Mouse (Mus musculus): ENCODE data around the gene Aimp1. TPM values are rescaled to one million over a fixed set of nuclear protein-coding genes. Genes with fewer than 3 reads are reported as not detected.

The Aimp1 gene
- total and polyA plus RNA-seq, 2 experiments from 2014 or later: 25.8 to 57.4 TPM

GRCm38 (mm10) chr3:132646814-132647213 is 37.4 kb downstream of the Aimp1 start:
- Histone ChIP-seq H3K27me3 (ENCODE audit: insufficient read depth, low read length) (no peaks in the 10 kb centered on the region), H3K36me3 (ENCODE audit: insufficient read depth, low read length) (no peaks in the 10 kb centered on the region), H3K27ac (no peak overlapping the region), H3K9ac (replicated peaks; ENCODE audit: low read length) (no peak overlapping the region), H3K9me3 (ENCODE audit: low read length) (no peaks in the 10 kb centered on the region), H3K4me3 (ENCODE audit: low read length) (no peak overlapping the region), H3K4me1 (ENCODE audit: insufficient read depth, low read length) (no peaks in the 10 kb centered on the region), H3K4me2 (ENCODE audit: low read depth, low read length) (no peak overlapping the region)
- DNase-seq (ENCODE audit: low spot score): no peak
- 60% methylated on average over 1 of the region's 1 CpGs for WGBS
- no peak for TF ChIP-seq CTCF (IDR thresholded peaks at IDR 0.05; ENCODE audit: low read depth)
- no peak for ATAC-seq

GRCm38 (mm10) chr3:132644071-132644470 is 40.1 kb downstream of the Aimp1 start:
- no peak overlapping the region for H3K9ac ChIP-seq (replicated peaks; ENCODE audit: low read length)
- 81% methylated on average over 4 of the region's 4 CpGs for WGBS
- no peak overlapping the region for H3K4me3 ChIP-seq (ENCODE audit: low read length)
- no peak overlapping the region for H3K27ac ChIP-seq
- H3K4me1 ChIP-seq (ENCODE audit: insufficient read depth, low read length): no peaks in the 10 kb centered on the region
- ATAC-seq (no peak), DNase-seq (ENCODE audit: low spot score) (no peak)
- no peaks in the 10 kb centered on the region for H3K36me3 ChIP-seq (ENCODE audit: insufficient read depth, low read length)
- no peak for TF ChIP-seq CTCF (IDR thresholded peaks at IDR 0.05; ENCODE audit: low read depth)
- no peaks in the 10 kb centered on the region for H3K27me3 ChIP-seq (ENCODE audit: insufficient read depth, low read length)
- no peak overlapping the region for H3K4me2 ChIP-seq (ENCODE audit: low read depth, low read length)
- no peaks in the 10 kb centered on the region for H3K9me3 ChIP-seq (ENCODE audit: low read length)

GRCm38 (mm10) chr3:132637080-132637479 is 47.1 kb downstream of the Aimp1 start:
- 94% methylated on average over 3 of the region's 3 CpGs for WGBS
- Histone ChIP-seq H3K36me3 (ENCODE audit: insufficient read depth, low read length) (no peaks in the 10 kb centered on the region), H3K4me2 (ENCODE audit: low read depth, low read length) (no peak overlapping the region), H3K9ac (replicated peaks; ENCODE audit: low read length) (no peak overlapping the region), H3K4me3 (ENCODE audit: low read length) (no peak overlapping the region), H3K9me3 (ENCODE audit: low read length) (no peaks in the 10 kb centered on the region), H3K27me3 (ENCODE audit: insufficient read depth, low read length) (no peaks in the 10 kb centered on the region), H3K4me1 (ENCODE audit: insufficient read depth, low read length) (no peaks in the 10 kb centered on the region), H3K27ac (no peak overlapping the region)
- no peak for DNase-seq (ENCODE audit: low spot score)
- ATAC-seq: no peak
- no peak for TF ChIP-seq CTCF (IDR thresholded peaks at IDR 0.05; ENCODE audit: low read depth)

GRCm38 (mm10) chr3:132633261-132633660 is 50.9 kb downstream of the Aimp1 start:
- no peak overlapping the region for H3K9ac ChIP-seq (replicated peaks; ENCODE audit: low read length)
- no peak overlapping the region for H3K4me2 ChIP-seq (ENCODE audit: low read depth, low read length)
- no peaks in the 10 kb centered on the region for H3K36me3 ChIP-seq (ENCODE audit: insufficient read depth, low read length)
- ATAC-seq (no peak), DNase-seq (ENCODE audit: low spot score) (no peak)
- H3K4me3 ChIP-seq (ENCODE audit: low read length): no peak overlapping the region
- 36% methylated on average over 2 of the region's 2 CpGs for WGBS
- no peak for TF ChIP-seq CTCF (IDR thresholded peaks at IDR 0.05; ENCODE audit: low read depth)
- no peaks in the 10 kb centered on the region for H3K4me1 ChIP-seq (ENCODE audit: insufficient read depth, low read length)
- H3K27me3 ChIP-seq (ENCODE audit: insufficient read depth, low read length): no peaks in the 10 kb centered on the region
- H3K27ac ChIP-seq: no peak overlapping the region
- no peaks in the 10 kb centered on the region for H3K9me3 ChIP-seq (ENCODE audit: low read length)

GRCm38 (mm10) chr3:132629601-132630239 is 54.5 kb downstream of the Aimp1 start, which contains the start of gene Gimd1:
Gene Gimd1, plus strand, starts transcription at chr3:132629820.
- H3K4me2 ChIP-seq (ENCODE audit: low read depth, low read length): no peak within 1 kb of the TSS
- H3K27ac ChIP-seq: no peak within 1 kb of the TSS
- no peak within 1 kb of the TSS for H3K9ac ChIP-seq (replicated peaks; ENCODE audit: low read length)
- TF ChIP-seq CTCF (IDR thresholded peaks at IDR 0.05; ENCODE audit: low read depth): no peak
- 89% methylated on average over 11 of the region's 11 CpGs for WGBS
- ATAC-seq (no peak), DNase-seq (ENCODE audit: low spot score) (no peak)
- no peaks in the 10 kb centered on the region for H3K9me3 ChIP-seq (ENCODE audit: low read length)
- no peak within 1 kb of the TSS for H3K4me3 ChIP-seq (ENCODE audit: low read length)
- no peaks in the 10 kb centered on the region for H3K36me3 ChIP-seq (ENCODE audit: insufficient read depth, low read length)
- no peaks in the 10 kb centered on the region for H3K27me3 ChIP-seq (ENCODE audit: insufficient read depth, low read length)
- no peaks in the 10 kb centered on the region for H3K4me1 ChIP-seq (ENCODE audit: insufficient read depth, low read length)

- H3K9ac ChIP-seq (replicated peaks; ENCODE audit: low read length): no peak overlapping the region
- H3K27me3 ChIP-seq (ENCODE audit: insufficient read depth, low read length): no peaks in the 10 kb centered on the region
- H3K9me3 ChIP-seq (ENCODE audit: low read length): no peaks in the 10 kb centered on the region
- H3K4me1 ChIP-seq (ENCODE audit: insufficient read depth, low read length): no peaks in the 10 kb centered on the region
- ATAC-seq (no peak), DNase-seq (ENCODE audit: low spot score) (peak; percentile 32)
- TF ChIP-seq CTCF (IDR thresholded peaks at IDR 0.05; ENCODE audit: low read depth): peak; percentile 48
- WGBS: 52% methylated on average over 8 of the region's 8 CpGs
- no peak overlapping the region for H3K4me2 ChIP-seq (ENCODE audit: low read depth, low read length)
- H3K36me3 ChIP-seq (ENCODE audit: insufficient read depth, low read length): no peaks in the 10 kb centered on the region
- H3K4me3 ChIP-seq (ENCODE audit: low read length): no peak overlapping the region
- H3K27ac ChIP-seq: no peak overlapping the region
Observed at GRCm38 (mm10) chr3:132628741-132629140, 55.4 kb downstream of the Aimp1 start.

Other genes starting within 250 kb of the Aimp1 start
- gene Gimd1, start 54.5 kb downstream of the Aimp1 start, total RNA-seq (2014; rRNA removed): not detected in 2 replicates
- gene Gimd1, start 54.5 kb downstream of the Aimp1 start, polyA plus RNA-seq (2015; fragmentation: Nextera tagmentation; extraction: Ambion mirVana): not detected in 2 replicates
- gene Tbck, start 226 bp downstream of the Aimp1 start, total RNA-seq (2014; rRNA removed): 35.4 and 38.6 TPM in 2 replicates
- gene Tbck, start 226 bp downstream of the Aimp1 start, polyA plus RNA-seq (2015; fragmentation: Nextera tagmentation; extraction: Ambion mirVana): 31.4 and 32.1 TPM in 2 replicates

Data from hindbrain, postnatal 0 days (tissue).